Mouse (Mus musculus): ENCODE measurements at regions not wholly inside any gene's neighbourhood (a gene's known extent, or its start where the extent isn't known, plus 50 kb on each side); places are given as distances from the start of the nearest gene placed in this dataset.

DNA sequence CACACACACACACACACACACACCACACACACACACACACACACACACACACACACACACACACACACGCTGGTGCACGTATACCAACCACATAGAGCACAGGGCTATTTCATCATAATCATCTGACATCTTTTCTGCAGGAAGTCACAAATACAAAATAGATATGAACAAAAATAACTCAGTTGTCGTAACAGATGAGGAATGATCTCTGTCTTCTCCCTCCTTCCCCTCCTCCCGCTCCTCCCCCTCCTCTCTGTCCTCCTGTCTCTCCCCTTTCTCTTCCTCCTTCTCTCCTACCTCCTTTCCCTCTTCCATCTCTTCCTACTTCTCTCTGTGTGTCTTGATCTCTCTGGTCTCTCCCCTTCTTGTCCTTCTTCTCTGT lies 85.2 kb upstream of the Bmp2k start:
- TF ChIP-seq POLR2A (IDR thresholded peaks at IDR 0.05; ENCODE audit: low read depth, low read length) (no peak), CTCF (IDR thresholded peaks at IDR 0.05; ENCODE audit: borderline replicate concordance, insufficient read depth, low read length) (no peak)
